Mouse (Mus musculus) midbrain, embryonic 11.5 days (tissue): ENCODE data around the gene Phactr2. TPM values are rescaled to one million over a fixed set of nuclear protein-coding genes. Genes with fewer than 3 reads are reported as not detected.
"Not testable (repeated sequence)": the region's sequence is repeated elsewhere in the genome, so short reads cannot be mapped to it uniquely, and the experiment has no call there.

Experiments
- ATAC-seq: fragments of 200-750 bp; cut with Nextera tagmentation; 2 replicates; pipeline ENCODE4 v1.8.0; 2017; ENCODE audit warnings: moderate TSS enrichment, moderate library complexity; ENCODE audit not compliant: low FRiP score
- DNase-seq: peaks from one replicate; pipeline ENCODE4 v3.0.0; 2015; ENCODE audit warnings: low spot score; ENCODE audit errors: missing footprints
- H3K27ac ChIP-seq: fragments of 300-500 bp; sonication (generic); 2 replicates; pipeline ENCODE4 v1.5.1; 2014; ENCODE audit warnings: low read depth, low read length
- H3K27me3 ChIP-seq: fragments of 300-500 bp; sonication (generic); 2 replicates; pipeline ENCODE4 v1.6.1; 2014; ENCODE audit warnings: mild to moderate bottlenecking, low read length, moderate library complexity, mixed read lengths; ENCODE audit not compliant: control insufficient read depth, insufficient read depth
- H3K36me3 ChIP-seq: fragments of 300-500 bp; sonication (generic); 2 replicates; pipeline ENCODE4 v1.6.1; 2014; ENCODE audit warnings: mild to moderate bottlenecking, low read length, moderate library complexity, mixed read lengths; ENCODE audit not compliant: control insufficient read depth, insufficient read depth
- H3K4me1 ChIP-seq: fragments of 300-500 bp; sonication (generic); 2 replicates; pipeline ENCODE4 v1.6.1; 2014; ENCODE audit warnings: low read length; ENCODE audit not compliant: control insufficient read depth, insufficient read depth
- H3K4me2 ChIP-seq: fragments of 300-500 bp; sonication (generic); 2 replicates; pipeline ENCODE4 v1.6.1; 2014; ENCODE audit warnings: mild to moderate bottlenecking, moderate library complexity
- H3K4me3 ChIP-seq: fragments of 300-500 bp; sonication (generic); 2 replicates; pipeline ENCODE4 v1.5.1; 2014; ENCODE audit warnings: low read depth, low read length
- H3K9ac ChIP-seq: fragments of 300-500 bp; sonication (generic); 2 replicates; pipeline ENCODE4 v1.6.1; 2014; ENCODE audit warnings: low read length
- H3K9me3 ChIP-seq: fragments of 300-500 bp; sonication (generic); 2 replicates; pipeline ENCODE4 v1.6.1; 2016; ENCODE audit warnings: low read length; ENCODE audit not compliant: control insufficient read depth
- WGBS: fragments of 180-500 bp; shearing (Covaris S2); extraction: QIAGEN DNeasy Blood & Tissue Kit; methylation state at CpG from one replicate; pipeline ENCODE4 v1.1.7; 2014; 5-methylcytosine and 5-hydroxymethylcytosine counted together
- polyA plus RNA-seq: library from polyadenylated mRNA; unstranded; fragments of >200 nt; fragmentation: Nextera tagmentation; extraction: Ambion mirVana; gene quantifications from 2 replicates; pipeline ENCODE4 v1.2.1, GENCODE M21; 2014

Gene Phactr2
- polyA plus RNA-seq = 13.7 and 14.2 TPM in 2 replicates

DNA sequence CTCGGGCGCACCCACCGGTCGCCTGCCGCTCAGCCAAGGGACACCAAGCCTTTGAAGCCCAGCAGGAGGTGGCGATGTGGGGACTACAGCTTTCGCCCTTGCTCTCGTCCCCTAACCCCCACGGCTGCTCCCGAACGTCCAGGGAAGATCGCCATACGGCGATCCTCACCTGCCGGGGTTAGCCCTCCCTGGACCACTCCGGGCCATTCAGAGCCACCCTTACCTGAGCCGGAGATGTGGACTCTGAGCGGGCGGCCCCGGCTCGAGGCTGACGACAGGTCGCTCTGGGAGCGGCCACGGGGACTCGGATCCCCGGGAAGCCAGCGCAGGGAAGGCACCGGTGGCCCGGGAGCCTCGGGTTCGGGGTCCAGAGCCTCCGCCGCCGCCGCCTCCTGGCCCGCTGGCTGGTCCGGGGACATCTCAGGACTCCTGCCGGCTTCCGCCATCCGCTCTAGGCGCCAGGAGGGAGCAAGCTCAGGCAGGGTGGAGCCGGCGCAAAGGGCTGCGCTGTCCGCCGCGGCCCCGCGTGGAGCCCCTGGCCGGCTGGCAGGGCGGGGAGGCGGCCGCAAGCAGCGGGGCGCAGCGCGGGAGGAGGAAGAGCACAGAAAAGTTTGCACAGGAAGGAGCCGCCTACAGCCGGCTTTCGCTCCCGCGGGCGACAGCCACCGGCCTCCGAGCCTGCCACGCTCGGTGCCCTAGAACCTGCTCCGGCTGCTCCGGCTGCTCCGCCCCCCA lies at the start of gene Phactr2:
TSS of gene Phactr2 (minus strand) at position 580 of the 735 bp plus-strand sequence.
- peak within 1 kb of the TSS; percentile 81 for H3K9ac ChIP-seq
- no peaks in the 10 kb centered on the region for H3K36me3 ChIP-seq
- ATAC-seq (peak; percentile 84), DNase-seq (peak; percentile 96)
- peak within 1 kb of the TSS; percentile 66 for H3K4me3 ChIP-seq
- no peak within 1 kb of the TSS for H3K27ac ChIP-seq
- WGBS = under 1% methylated on average over 64 of the region's 71 CpGs
- H3K27me3 ChIP-seq = peaks cover 13% of the 10 kb centered on the region; the same call in 1 of the 2 replicates
- H3K9me3 ChIP-seq = no peaks in the 10 kb centered on the region
- H3K4me1 ChIP-seq = peaks cover 10% of the 10 kb centered on the region
- peak within 1 kb of the TSS; percentile 100 for H3K4me2 ChIP-seq

- H3K4me2 ChIP-seq = no peak overlapping the region
- H3K9ac ChIP-seq = no peak overlapping the region
- no peak overlapping the region for H3K27ac ChIP-seq
- ATAC-seq = no peak
- 0 out of 2 replicates have a peak, but pooled peaks cover 1% of the 10 kb centered on the region for H3K36me3 ChIP-seq
- H3K4me1 ChIP-seq = no peaks in the 10 kb centered on the region
- WGBS = 91% methylated on average over 4 of the region's 4 CpGs
- H3K4me3 ChIP-seq = no peak overlapping the region
- H3K27me3 ChIP-seq = no peaks in the 10 kb centered on the region
- no peak for DNase-seq
- no peaks in the 10 kb centered on the region for H3K9me3 ChIP-seq
Observed at GRCm38 (mm10) chr10:13521857-13522256, 47.6 kb upstream of the Phactr2 start.

DNA sequence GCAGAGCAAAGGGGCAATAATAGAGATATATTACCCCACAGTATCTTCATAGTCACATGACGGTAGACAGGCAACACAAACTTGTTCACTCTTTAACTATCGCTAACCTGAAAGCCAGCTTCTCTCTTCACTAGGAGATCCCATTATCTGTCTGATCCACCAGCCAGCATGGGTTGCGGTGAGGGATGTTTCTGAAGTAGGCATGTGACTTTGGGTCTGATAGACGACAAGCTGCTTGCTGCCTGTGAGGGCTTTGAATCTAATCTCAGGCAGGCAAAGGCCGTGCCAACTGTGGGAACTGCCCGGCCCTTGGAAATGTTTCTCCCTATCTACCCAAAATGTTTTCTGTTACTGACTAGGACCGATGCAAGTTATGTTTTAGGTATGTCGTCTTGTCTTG lies 28.2 kb upstream of the Phactr2 start:
- no peak for ATAC-seq
- H3K4me1 ChIP-seq = 0 out of 2 replicates have a peak, but pooled peaks cover 5% of the 10 kb centered on the region
- no peak overlapping the region for H3K4me3 ChIP-seq
- H3K9ac ChIP-seq = no peak overlapping the region
- WGBS = 90% methylated on average over 8 of the region's 8 CpGs
- H3K27me3 ChIP-seq = no peaks in the 10 kb centered on the region
- no peak overlapping the region for H3K4me2 ChIP-seq
- DNase-seq = no peak
- H3K27ac ChIP-seq = no peak overlapping the region
- H3K9me3 ChIP-seq = no peaks in the 10 kb centered on the region
- H3K36me3 ChIP-seq = no peaks in the 10 kb centered on the region

GRCm38 (mm10) chr10:13501533-13501932 lies 27.3 kb upstream of the Phactr2 start:
- H3K9me3 ChIP-seq, H3K27ac ChIP-seq, H3K27me3 ChIP-seq, DNase-seq, H3K4me1 ChIP-seq, H3K36me3 ChIP-seq: not testable (repeated sequence)
- Histone ChIP-seq H3K4me3 (peak overlapping the region; percentile 54; the same call in 1 of the 2 replicates), H3K9ac (peak overlapping the region; percentile 69), H3K4me2 (peak overlapping the region; percentile 86)
- peak; percentile 43 for ATAC-seq
- 50% methylated on average over 4 of the region's 4 CpGs for WGBS

GRCm38 (mm10) chr10:13500938-13501496 lies 26.8 kb upstream of the Phactr2 start:
- no peaks in the 10 kb centered on the region for H3K36me3 ChIP-seq
- H3K27ac ChIP-seq = no peak overlapping the region

GRCm38 (mm10) chr10:13500473-13500872 lies 26.3 kb upstream of the Phactr2 start:
- no peak overlapping the region for H3K27ac ChIP-seq
- H3K27me3 ChIP-seq = no peaks in the 10 kb centered on the region
- peak overlapping the region; percentile 69; the same call in 1 of the 2 replicates for H3K9ac ChIP-seq
- H3K4me2 ChIP-seq = peak overlapping the region; percentile 86
- 0 out of 2 replicates have a peak, but pooled peaks cover 5% of the 10 kb centered on the region for H3K4me1 ChIP-seq
- H3K9me3 ChIP-seq = no peaks in the 10 kb centered on the region
- WGBS = 43% methylated on average over 9 of the region's 9 CpGs
- no peaks in the 10 kb centered on the region for H3K36me3 ChIP-seq
- DNase-seq (peak; percentile 84), ATAC-seq (peak; percentile 16)
- H3K4me3 ChIP-seq = no peak overlapping the region; the same call in 1 of the 2 replicates

More at GRCm38 (mm10) chr10:13500938-13501496, 26.8 kb upstream of the Phactr2 start:
- 0% methylated on average over 20 of the region's 30 CpGs for WGBS
- H3K9ac ChIP-seq = peak overlapping the region; percentile 69
- no peaks in the 10 kb centered on the region for H3K27me3 ChIP-seq
- ATAC-seq (peak; percentile 94), DNase-seq (peak; percentile 99)
- peak overlapping the region; percentile 54 for H3K4me3 ChIP-seq
- H3K4me2 ChIP-seq = peak overlapping the region; percentile 86
- H3K9me3 ChIP-seq = no peaks in the 10 kb centered on the region
- H3K4me1 ChIP-seq = 0 out of 2 replicates have a peak, but pooled peaks cover 5% of the 10 kb centered on the region

- no peaks in the 10 kb centered on the region for H3K27me3 ChIP-seq
- WGBS = 80% methylated on average over 2 of the region's 2 CpGs
- H3K9ac ChIP-seq = no peak within 1 kb of the TSS
- no peaks in the 10 kb centered on the region for H3K36me3 ChIP-seq
- 0 out of 2 replicates have a peak, but pooled peaks cover 5% of the 10 kb centered on the region for H3K4me1 ChIP-seq
- DNase-seq (no peak), ATAC-seq (no peak)
- no peak within 1 kb of the TSS for H3K4me3 ChIP-seq
- H3K9me3 ChIP-seq = no peaks in the 10 kb centered on the region
- H3K4me2 ChIP-seq = no peak within 1 kb of the TSS
- H3K27ac ChIP-seq = no peak within 1 kb of the TSS
Observed at GRCm38 (mm10) chr10:13499331-13499730, 25.1 kb upstream of the Phactr2 start, which contains the start of gene Fuca2. Gene Fuca2 (plus strand): TSS chr10:13499540.

GRCm38 (mm10) chr10:13496315-13496714 lies 22.1 kb upstream of the Phactr2 start:
- DNase-seq (no peak), ATAC-seq (no peak)
- WGBS = 92% methylated on average over 3 of the region's 3 CpGs
- Histone ChIP-seq H3K9ac (no peak overlapping the region), H3K4me1 (0 out of 2 replicates have a peak, but pooled peaks cover 5% of the 10 kb centered on the region), H3K27ac (no peak overlapping the region), H3K36me3 (no peaks in the 10 kb centered on the region), H3K4me2 (no peak overlapping the region), H3K9me3 (no peaks in the 10 kb centered on the region), H3K4me3 (no peak overlapping the region), H3K27me3 (no peaks in the 10 kb centered on the region)
